Mouse (Mus musculus): ENCODE results near the gene Gm26657.

The Gm26657 gene

GRCm38 (mm10) chr4:56740020-56740485 is at the start of gene Gm26657:
Gm26657 (plus strand) TSS chr4:56740070.
- DNase-seq (ENCODE audit: low read depth): no peak

GRCm38 (mm10) chr4:56696401-56696800 is 43.5 kb upstream of the Gm26657 start:
- DNase-seq (ENCODE audit: low read depth): no peak

GRCm38 (mm10) chr4:56698671-56699070 is 41.2 kb upstream of the Gm26657 start:
- no peak for DNase-seq (ENCODE audit: low read depth)

GRCm38 (mm10) chr4:56702234-56702633 is 37.6 kb upstream of the Gm26657 start:
- DNase-seq (ENCODE audit: low read depth): no peak

- DNase-seq (ENCODE audit: low read depth): no peak
These were observed 26.7 kb upstream of the Gm26657 start for GRCm38 (mm10) chr4:56713155-56713554.

GRCm38 (mm10) chr4:56716801-56717200 is 23.1 kb upstream of the Gm26657 start:
- no peak for DNase-seq (ENCODE audit: low read depth)

- no peak for DNase-seq (ENCODE audit: low read depth)
These were observed 21.9 kb upstream of the Gm26657 start for GRCm38 (mm10) chr4:56717932-56718331.

- no peak for DNase-seq (ENCODE audit: low read depth)
These were observed 21.1 kb upstream of the Gm26657 start for GRCm38 (mm10) chr4:56718573-56719442.

GRCm38 (mm10) chr4:56719456-56719855 is 20.4 kb upstream of the Gm26657 start:
- DNase-seq (ENCODE audit: low read depth): no peak

- no peak for DNase-seq (ENCODE audit: low read depth)
These were observed 19.5 kb upstream of the Gm26657 start for GRCm38 (mm10) chr4:56720403-56720802.

- peak; percentile 20 for DNase-seq (ENCODE audit: low read depth)
These were observed 18.4 kb upstream of the Gm26657 start for GRCm38 (mm10) chr4:56721469-56721868.

GRCm38 (mm10) chr4:56722346-56722745 is 17.5 kb upstream of the Gm26657 start:
- DNase-seq (ENCODE audit: low read depth): no peak

GRCm38 (mm10) chr4:56723237-56723636 is 16.6 kb upstream of the Gm26657 start:
- DNase-seq (ENCODE audit: low read depth): no peak

GRCm38 (mm10) chr4:56725839-56726238 is 14.0 kb upstream of the Gm26657 start:
- peak; percentile 2 for DNase-seq (ENCODE audit: low read depth)

- DNase-seq (ENCODE audit: low read depth): no peak
These were observed 741 bp downstream of the Gm26657 start for GRCm38 (mm10) chr4:56740611-56741010.

GRCm38 (mm10) chr4:56741041-56741493 is 1.2 kb downstream of the Gm26657 start, which contains the start of gene Actl7b:
Actl7b (minus strand) TSS chr4:56741443.
- DNase-seq (ENCODE audit: low read depth): no peak

GRCm38 (mm10) chr4:56742698-56743097 is 2.8 kb downstream of the Gm26657 start:
- no peak for DNase-seq (ENCODE audit: low read depth)

- no peak for DNase-seq (ENCODE audit: low read depth)
These were observed 3.7 kb downstream of the Gm26657 start, which contains the start of gene Actl7a for GRCm38 (mm10) chr4:56743363-56744195. Actl7a (plus strand) TSS chr4:56743413.

GRCm38 (mm10) chr4:56746345-56746744 is 6.5 kb downstream of the Gm26657 start:
- DNase-seq (ENCODE audit: low read depth): no peak

GRCm38 (mm10) chr4:56747456-56747855 is 7.6 kb downstream of the Gm26657 start:
- DNase-seq (ENCODE audit: low read depth): no peak

GRCm38 (mm10) chr4:56756021-56756420 is 16.2 kb downstream of the Gm26657 start:
- DNase-seq (ENCODE audit: low read depth): no peak

- DNase-seq (ENCODE audit: low read depth): peak; percentile 17
These were observed 17.2 kb downstream of the Gm26657 start for GRCm38 (mm10) chr4:56756966-56757600.

Measured in c-Kit-positive CD71-negative TER-119-negative erythroid progenitor cells, embryonic 14.5 days (primary cell).